Mouse (Mus musculus) heart, postnatal 0 days (tissue): ENCODE data around the gene Rsph6a. TPM values are rescaled to one million over a fixed set of nuclear protein-coding genes. Genes with fewer than 3 reads are reported as not detected.

Experiments used
- ATAC-seq: fragments of 200-750 bp; cut with Nextera tagmentation; 2 replicates; pipeline ENCODE4 v1.8.0; 2017; ENCODE audit warnings: low read depth, moderate number of reproducible peaks, moderate library complexity; ENCODE audit not compliant: insufficient read depth
- DNase-seq: peaks from one replicate; pipeline ENCODE4 v3.0.0-alpha.2; 2016; ENCODE audit warnings: low spot score
- H3K27ac ChIP-seq: fragments of 300-500 bp; sonication (generic); 2 replicates; pipeline ENCODE4 v1.5.1; 2014; ENCODE audit warnings: low read depth, mild to moderate bottlenecking
- H3K27me3 ChIP-seq: fragments of 300-500 bp; sonication (generic); 2 replicates; pipeline ENCODE4 v1.6.1; 2014; ENCODE audit warnings: low read length, mixed read lengths; ENCODE audit not compliant: control insufficient read depth, insufficient read depth
- H3K36me3 ChIP-seq: fragments of 300-500 bp; sonication (generic); replicated peaks from 2 replicates; pipeline ENCODE4 v1.6.1; 2014; ENCODE audit warnings: low read length, mixed read lengths; ENCODE audit not compliant: control insufficient read depth, insufficient read depth
- H3K4me1 ChIP-seq: fragments of 300-500 bp; sonication (generic); 2 replicates; pipeline ENCODE4 v1.6.1; 2014; ENCODE audit warnings: antibody characterized with exemption; ENCODE audit not compliant: control insufficient read depth, insufficient read depth
- H3K4me2 ChIP-seq: fragments of 300-500 bp; sonication (generic); 2 replicates; pipeline ENCODE4 v1.6.1; 2014; ENCODE audit warnings: low read depth, mild to moderate bottlenecking, low read length, moderate library complexity
- H3K4me3 ChIP-seq: fragments of 300-500 bp; sonication (generic); 2 replicates; pipeline ENCODE4 v1.5.1; 2014; ENCODE audit warnings: low read depth, low read length
- H3K9ac ChIP-seq: fragments of 300-500 bp; sonication (generic); replicated peaks from 2 replicates; pipeline ENCODE4 v1.6.1; 2014; ENCODE audit warnings: low read depth, low read length, mixed read lengths
- H3K9me3 ChIP-seq: fragments of 300-500 bp; sonication (generic); replicated peaks from 2 replicates; pipeline ENCODE4 v1.6.1; 2016; ENCODE audit warnings: low read length; ENCODE audit not compliant: control insufficient read depth
- CTCF ChIP-seq: IDR thresholded peaks from 2 replicates; pipeline ENCODE4 v1.5.1; 2016; ENCODE audit warnings: antibody characterized with exemption, control low read depth, low read depth
- EP300 ChIP-seq: IDR thresholded peaks from 2 replicates; pipeline ENCODE4 v1.6.1; 2016; ENCODE audit warnings: antibody characterized with exemption, low read depth
- WGBS: fragments of 180-500 bp; shearing (Covaris S2); extraction: QIAGEN DNeasy Blood & Tissue Kit; methylation state at CpG from one replicate; pipeline ENCODE4 v1.1.7; 2014; 5-methylcytosine and 5-hydroxymethylcytosine counted together
- polyA plus RNA-seq: library from polyadenylated mRNA; unstranded; fragments of >200 nt; fragmentation: Nextera tagmentation; extraction: Ambion mirVana; gene quantifications from 2 replicates; pipeline ENCODE4 v1.2.1, GENCODE M21; 2015
- total RNA-seq: library from RNA; depleted of rRNA; stranded (reverse); fragments of >200 nt; gene quantifications from 2 replicates; pipeline ENCODE4 v1.2.3, GENCODE M21; 2014; ENCODE audit warnings: low replicate concordance

The Rsph6a gene
- total and polyA plus RNA-seq, 2 experiments from 2014 or later = not detected

DNA sequence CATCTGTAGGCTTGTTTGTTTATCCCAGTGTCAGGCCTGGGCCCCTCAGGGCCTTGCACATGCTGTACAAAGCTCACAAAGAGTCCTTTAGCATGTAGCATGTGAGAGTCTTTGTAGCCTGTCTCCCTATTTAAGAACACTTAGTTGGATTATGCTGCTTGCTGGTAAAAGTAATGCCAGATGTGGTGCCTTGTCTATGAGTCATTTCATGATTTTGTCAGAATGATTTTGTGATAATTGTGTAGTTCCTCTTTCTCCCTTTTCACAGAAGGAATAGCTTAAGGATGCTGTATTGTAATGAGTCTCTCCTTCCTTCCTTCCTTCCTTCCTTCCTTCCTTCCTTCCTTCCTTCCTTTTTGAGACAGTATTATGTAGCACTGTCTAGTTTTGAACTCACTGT, 26.4 kb upstream of the Rsph6a start:
- Histone ChIP-seq H3K9ac (no peak overlapping the region), H3K4me2 (no peak overlapping the region), H3K27ac (no peak overlapping the region), H3K27me3 (peaks cover 6% of the 10 kb centered on the region), H3K9me3 (no peaks in the 10 kb centered on the region), H3K36me3 (peaks cover 37% of the 10 kb centered on the region), H3K4me3 (no peak overlapping the region), H3K4me1 (peaks cover 12% of the 10 kb centered on the region; the same call in 1 of the 2 replicates)
- no peak for ATAC-seq
- no peak for TF ChIP-seq EP300
- DNase-seq = no peak

DNA sequence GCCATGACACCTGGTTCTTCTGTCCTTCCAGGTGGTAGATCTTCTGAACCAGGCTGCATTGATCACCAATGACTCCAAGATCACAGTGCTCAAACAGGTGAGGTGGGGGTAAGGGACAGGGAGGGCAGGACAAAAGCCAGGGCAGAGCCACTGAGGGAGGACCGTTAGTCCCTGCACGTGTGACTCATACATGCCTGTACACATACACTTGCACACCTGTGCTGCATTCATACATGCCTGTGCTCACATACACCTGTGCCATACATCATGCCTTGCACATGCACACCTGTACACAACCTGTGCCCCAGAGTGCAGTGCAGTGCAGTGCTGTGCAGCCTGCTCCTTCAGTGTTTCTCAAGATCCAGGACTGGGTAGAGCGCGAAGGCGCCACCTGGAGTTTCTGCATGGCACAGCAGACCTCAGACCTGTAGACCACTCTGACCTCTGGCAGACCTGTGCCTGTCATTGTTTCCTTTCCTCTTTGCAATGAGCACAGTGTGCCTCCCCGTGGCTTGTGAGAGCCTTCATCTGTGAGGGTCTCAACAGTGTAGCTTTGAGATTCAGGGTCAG, 25.3 kb upstream of the Rsph6a start:
- Histone ChIP-seq H3K27me3 (no peaks in the 10 kb centered on the region), H3K4me3 (no peak overlapping the region), H3K27ac (no peak overlapping the region), H3K9ac (no peak overlapping the region), H3K4me1 (peaks cover 12% of the 10 kb centered on the region; the same call in 1 of the 2 replicates), H3K9me3 (no peaks in the 10 kb centered on the region), H3K4me2 (no peak overlapping the region), H3K36me3 (peaks cover 45% of the 10 kb centered on the region)
- DNase-seq (peak; percentile 36), ATAC-seq (peak; percentile 57; the same call in 1 of the 2 replicates)
- 67% methylated on average over 6 of the region's 6 CpGs for WGBS
- TF ChIP-seq CTCF (peak; percentile 71), EP300 (no peak)

DNA sequence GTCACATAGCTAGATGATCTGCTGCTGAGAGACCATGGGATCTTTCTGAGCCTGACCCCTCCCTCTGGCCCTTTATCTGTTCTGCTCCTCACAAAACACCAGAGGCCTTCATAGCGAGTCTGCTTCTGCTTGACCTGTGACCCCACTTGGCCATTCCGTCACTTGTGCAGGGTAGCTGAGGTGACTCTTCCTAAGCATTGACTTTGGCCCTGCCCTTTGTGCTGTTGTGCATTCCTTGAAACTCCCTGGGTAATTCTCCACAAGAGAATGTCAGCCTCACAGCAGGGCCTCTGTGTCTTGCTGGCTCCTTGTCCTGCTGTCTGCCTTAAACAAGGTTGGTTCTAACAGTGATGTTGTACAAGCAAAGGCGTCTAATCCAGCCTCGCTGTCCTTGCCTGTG, 22.8 kb upstream of the Rsph6a start:
- Histone ChIP-seq H3K9ac (no peak overlapping the region), H3K9me3 (no peaks in the 10 kb centered on the region), H3K27ac (no peak overlapping the region), H3K4me1 (no peaks in the 10 kb centered on the region), H3K36me3 (peaks cover 70% of the 10 kb centered on the region), H3K4me3 (no peak overlapping the region), H3K27me3 (no peaks in the 10 kb centered on the region), H3K4me2 (no peak overlapping the region)
- ATAC-seq (no peak), DNase-seq (no peak)
- 71% methylated on average over 4 of the region's 4 CpGs for WGBS
- TF ChIP-seq CTCF (no peak), EP300 (no peak)

GRCm38 (mm10) chr7:19044616-19045015, 9.9 kb upstream of the Rsph6a start:
- TF ChIP-seq EP300 (no peak), CTCF (no peak)
- H3K9me3 ChIP-seq = no peaks in the 10 kb centered on the region
- H3K9ac ChIP-seq = no peak overlapping the region
- ATAC-seq = no peak
- no peak overlapping the region for H3K4me3 ChIP-seq
- no peak for DNase-seq
- no peaks in the 10 kb centered on the region for H3K27me3 ChIP-seq
- 95% methylated on average over 6 of the region's 6 CpGs for WGBS
- no peak overlapping the region for H3K4me2 ChIP-seq
- no peaks in the 10 kb centered on the region for H3K4me1 ChIP-seq
- no peak overlapping the region for H3K27ac ChIP-seq
- peaks cover 100% of the 10 kb centered on the region for H3K36me3 ChIP-seq

DNA sequence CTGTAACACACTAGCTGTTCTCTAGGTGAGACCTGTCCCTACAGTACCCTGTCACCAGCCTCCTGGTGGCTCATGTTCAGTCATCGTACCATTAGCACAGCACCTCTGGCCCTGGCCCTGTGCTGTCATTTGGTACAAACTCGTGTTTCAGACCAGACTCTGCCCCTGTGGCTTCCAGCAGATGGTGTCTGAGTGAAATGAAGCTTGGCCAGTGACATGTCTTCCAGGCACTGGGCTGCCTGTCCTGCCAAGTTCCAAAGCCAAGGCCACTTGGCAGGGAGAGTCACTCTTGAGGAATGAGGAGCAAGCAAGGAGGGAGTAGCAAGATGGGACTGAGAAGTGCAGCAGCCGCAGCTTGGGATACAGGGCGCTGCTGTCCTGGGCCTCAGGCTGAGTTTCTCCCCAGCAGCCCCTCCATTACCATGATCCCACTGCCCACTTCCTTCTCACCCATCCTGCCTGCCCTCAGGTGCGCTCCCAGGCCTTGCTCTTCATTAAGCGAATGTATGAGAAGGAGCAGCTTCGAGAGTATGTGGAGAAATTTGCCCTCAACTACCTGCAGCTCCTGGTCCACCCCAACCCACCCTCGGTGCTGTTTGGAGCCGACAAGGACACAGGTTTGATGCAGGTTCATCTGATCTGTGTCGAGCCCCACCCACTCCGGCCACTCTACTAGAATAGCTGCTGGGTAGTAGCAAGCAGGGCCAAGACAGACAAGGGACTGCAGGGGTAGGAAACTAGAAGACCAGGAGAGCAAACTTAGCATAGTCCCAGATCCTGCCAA, 8.0 kb upstream of the Rsph6a start:
- TF ChIP-seq EP300 = no peak
- TF ChIP-seq CTCF = no peak
- Histone ChIP-seq H3K4me1 (no peaks in the 10 kb centered on the region), H3K27ac (no peak overlapping the region), H3K27me3 (no peaks in the 10 kb centered on the region), H3K4me2 (no peak overlapping the region), H3K4me3 (no peak overlapping the region), H3K36me3 (peaks cover 98% of the 10 kb centered on the region), H3K9me3 (no peaks in the 10 kb centered on the region), H3K9ac (no peak overlapping the region)
- WGBS = 88% methylated on average over 11 of the region's 11 CpGs
- no peak for ATAC-seq
- DNase-seq = no peak
